Mouse (Mus musculus) liver, embryonic 12.5 days (tissue): Measurements from ENCODE around the gene Dlat. TPM values are rescaled to one million over a fixed set of nuclear protein-coding genes. Genes with fewer than 3 reads are reported as not detected.
A peak's percentile ranks its signal among the peaks of the same experiment; 100 is the strongest.

Source experiments
- ATAC-seq: fragments of 200-750 bp; cut with Nextera tagmentation; 2 replicates; pipeline ENCODE4 v1.8.0; 2017; ENCODE audit warnings: moderate number of reproducible peaks, mild to moderate bottlenecking, moderate library complexity
- H3K27ac ChIP-seq: fragments of 300-500 bp; sonication (generic); 2 replicates; pipeline ENCODE4 v1.5.1; 2016; ENCODE audit warnings: mild to moderate bottlenecking
- H3K27me3 ChIP-seq: fragments of 300-500 bp; sonication (generic); replicated peaks from 2 replicates; pipeline ENCODE4 v1.6.1; 2016; ENCODE audit warnings: mild to moderate bottlenecking, moderate library complexity
- H3K36me3 ChIP-seq: fragments of 300-500 bp; sonication (generic); 2 replicates; pipeline ENCODE4 v1.6.1; 2016; ENCODE audit warnings: mild to moderate bottlenecking, moderate library complexity
- H3K4me1 ChIP-seq: fragments of 300-500 bp; sonication (generic); 2 replicates; pipeline ENCODE4 v1.6.1; 2016
- H3K4me2 ChIP-seq: fragments of 300-500 bp; sonication (generic); 2 replicates; pipeline ENCODE4 v1.6.1; 2016; ENCODE audit warnings: mild to moderate bottlenecking, moderate library complexity
- H3K4me3 ChIP-seq: fragments of 300-500 bp; sonication (generic); 2 replicates; pipeline ENCODE4 v1.5.1; 2016; ENCODE audit warnings: mild to moderate bottlenecking, moderate library complexity
- H3K9ac ChIP-seq: fragments of 300-500 bp; sonication (generic); 2 replicates; pipeline ENCODE4 v1.6.1; 2016; ENCODE audit warnings: mild to moderate bottlenecking, moderate library complexity
- H3K9me3 ChIP-seq: fragments of 300-500 bp; sonication (generic); replicated peaks from 2 replicates; pipeline ENCODE4 v1.6.1; 2016; ENCODE audit warnings: mild to moderate bottlenecking, moderate library complexity
- WGBS: fragments of 180-500 bp; shearing (Covaris S2); methylation state at CpG from one replicate; pipeline ENCODE4 v1.1.7; 2016; ENCODE audit not compliant: insufficient replicate concordance; 5-methylcytosine and 5-hydroxymethylcytosine counted together
- polyA plus RNA-seq: library from polyadenylated mRNA; unstranded; fragments of >200 nt; fragmentation: Nextera tagmentation; extraction: Ambion mirVana; gene quantifications from 2 replicates; pipeline ENCODE4 v1.2.1, GENCODE M21; 2016

The Dlat gene
- polyA plus RNA-seq: 47.2 and 47.9 TPM in 2 replicates

GRCm38 (mm10) chr9:50659392-50660217, at the start of gene Dlat:
Gene Dlat (minus strand): TSS chr9:50659780.
- no peaks in the 10 kb centered on the region for H3K9me3 ChIP-seq
- peak within 1 kb of the TSS; percentile 90 for H3K9ac ChIP-seq
- H3K27me3 ChIP-seq: no peaks in the 10 kb centered on the region
- H3K4me3 ChIP-seq: peak within 1 kb of the TSS; percentile 91
- peak within 1 kb of the TSS; percentile 79 for H3K27ac ChIP-seq
- WGBS: under 1% methylated on average over 63 of the region's 63 CpGs
- peak; percentile 90 for ATAC-seq
- peak within 1 kb of the TSS; percentile 91 for H3K4me2 ChIP-seq
- peaks cover 24% of the 10 kb centered on the region for H3K4me1 ChIP-seq
- H3K36me3 ChIP-seq: peaks cover 30% of the 10 kb centered on the region

- WGBS: 19% methylated on average over 2 of the region's 2 CpGs
- no peak overlapping the region for H3K27ac ChIP-seq
- peaks cover 2% of the 10 kb centered on the region; the same call in 1 of the 2 replicates for H3K27me3 ChIP-seq
- H3K4me3 ChIP-seq: no peak overlapping the region
- no peak for ATAC-seq
- no peaks in the 10 kb centered on the region for H3K9me3 ChIP-seq
- H3K9ac ChIP-seq: no peak overlapping the region
- H3K4me2 ChIP-seq: no peak overlapping the region
- H3K4me1 ChIP-seq: no peaks in the 10 kb centered on the region
- no peaks in the 10 kb centered on the region for H3K36me3 ChIP-seq
Observed at GRCm38 (mm10) chr9:50709108-50709507, 49.5 kb upstream of the Dlat start.

GRCm38 (mm10) chr9:50704907-50705306, 45.3 kb upstream of the Dlat start:
- Histone ChIP-seq H3K27ac (no peak overlapping the region), H3K9me3 (no peaks in the 10 kb centered on the region), H3K27me3 (peaks cover 33% of the 10 kb centered on the region), H3K4me3 (no peak overlapping the region), H3K4me1 (no peaks in the 10 kb centered on the region), H3K9ac (no peak overlapping the region), H3K36me3 (no peaks in the 10 kb centered on the region), H3K4me2 (no peak overlapping the region)
- no peak for ATAC-seq
- 55% methylated on average over 6 of the region's 6 CpGs for WGBS

GRCm38 (mm10) chr9:50700921-50701691, 41.5 kb upstream of the Dlat start:
- Histone ChIP-seq H3K36me3 (no peaks in the 10 kb centered on the region), H3K27me3 (peaks cover 71% of the 10 kb centered on the region), H3K27ac (no peak overlapping the region), H3K9me3 (no peaks in the 10 kb centered on the region), H3K4me3 (no peak overlapping the region), H3K4me2 (no peak overlapping the region), H3K4me1 (peaks cover 14% of the 10 kb centered on the region), H3K9ac (no peak overlapping the region)
- WGBS: 54% methylated on average over 11 of the region's 11 CpGs
- peak; percentile 28; the same call in 1 of the 2 replicates for ATAC-seq

GRCm38 (mm10) chr9:50698418-50699409, 39.1 kb upstream of the Dlat start:
- Histone ChIP-seq H3K27me3 (peaks cover 87% of the 10 kb centered on the region), H3K27ac (no peak overlapping the region), H3K9ac (0 out of 2 replicates have a peak overlapping the region, but pooled peaks have one; percentile 14), H3K9me3 (no peaks in the 10 kb centered on the region), H3K4me3 (peak overlapping the region; percentile 56), H3K4me1 (peaks cover 15% of the 10 kb centered on the region), H3K4me2 (peak overlapping the region; percentile 81), H3K36me3 (no peaks in the 10 kb centered on the region)
- ATAC-seq: peak; percentile 41
- WGBS: 1% methylated on average over 70 of the region's 70 CpGs

- Histone ChIP-seq H3K27ac (no peak overlapping the region), H3K4me2 (peak overlapping the region; percentile 81), H3K4me3 (peak overlapping the region; percentile 25; the same call in 1 of the 2 replicates), H3K27me3 (peaks cover 89% of the 10 kb centered on the region), H3K9me3 (no peaks in the 10 kb centered on the region), H3K9ac (no peak overlapping the region), H3K4me1 (peaks cover 17% of the 10 kb centered on the region), H3K36me3 (no peaks in the 10 kb centered on the region)
- WGBS: 3% methylated on average over 12 of the region's 12 CpGs
- ATAC-seq: no peak
Observed at GRCm38 (mm10) chr9:50697706-50698041, 38.1 kb upstream of the Dlat start.

GRCm38 (mm10) chr9:50696851-50697705, 37.5 kb upstream of the Dlat start:
- Histone ChIP-seq H3K27ac (no peak overlapping the region), H3K27me3 (peaks cover 86% of the 10 kb centered on the region), H3K4me2 (peak overlapping the region; percentile 81), H3K9ac (no peak overlapping the region), H3K4me1 (peaks cover 17% of the 10 kb centered on the region), H3K4me3 (no peak overlapping the region), H3K36me3 (no peaks in the 10 kb centered on the region), H3K9me3 (no peaks in the 10 kb centered on the region)
- 49% methylated on average over 12 of the region's 12 CpGs for WGBS
- no peak for ATAC-seq

- Histone ChIP-seq H3K27me3 (peaks cover 67% of the 10 kb centered on the region), H3K4me1 (peaks cover 17% of the 10 kb centered on the region), H3K4me3 (no peak overlapping the region), H3K4me2 (no peak overlapping the region), H3K27ac (no peak overlapping the region), H3K9me3 (no peaks in the 10 kb centered on the region), H3K36me3 (no peaks in the 10 kb centered on the region), H3K9ac (no peak overlapping the region)
- ATAC-seq: no peak
- 67% methylated on average over 6 of the region's 6 CpGs for WGBS
Observed at GRCm38 (mm10) chr9:50695153-50695552, 35.6 kb upstream of the Dlat start.

- no peak for ATAC-seq
- Histone ChIP-seq H3K27me3 (peaks cover 52% of the 10 kb centered on the region), H3K27ac (no peak overlapping the region), H3K36me3 (no peaks in the 10 kb centered on the region), H3K9ac (no peak overlapping the region), H3K4me2 (peak overlapping the region; percentile 50), H3K9me3 (no peaks in the 10 kb centered on the region), H3K4me3 (peak overlapping the region; percentile 9; the same call in 1 of the 2 replicates), H3K4me1 (peaks cover 9% of the 10 kb centered on the region)
- 13% methylated on average over 10 of the region's 10 CpGs for WGBS
Observed at GRCm38 (mm10) chr9:50693631-50694030, 34.1 kb upstream of the Dlat start.

GRCm38 (mm10) chr9:50692626-50693580, 33.3 kb upstream of the Dlat start:
- no peaks in the 10 kb centered on the region for H3K9me3 ChIP-seq
- H3K4me3 ChIP-seq: peak overlapping the region; percentile 9; the same call in 1 of the 2 replicates
- ATAC-seq: peak; percentile 65
- 21% methylated on average over 13 of the region's 13 CpGs for WGBS
- peak overlapping the region; percentile 12 for H3K27ac ChIP-seq
- H3K27me3 ChIP-seq: peaks cover 46% of the 10 kb centered on the region
- H3K36me3 ChIP-seq: no peaks in the 10 kb centered on the region
- H3K4me1 ChIP-seq: peaks cover 3% of the 10 kb centered on the region
- no peak overlapping the region for H3K9ac ChIP-seq
- H3K4me2 ChIP-seq: peak overlapping the region; percentile 50
